Mouse (Mus musculus): ENCODE results near the gene Tomm70a.

Tomm70a gene

GRCm38 (mm10) chr16:57190390-57190789 is 68.9 kb downstream of the Tomm70a start:
- DNase-seq (ENCODE audit: low spot score in 2 of 2) = no peak

- DNase-seq (ENCODE audit: low spot score in 2 of 2) = no peak
Observed at GRCm38 (mm10) chr16:57191214-57191613, 69.7 kb downstream of the Tomm70a start.

- DNase-seq (ENCODE audit: low spot score in 2 of 2) = no peak
Observed at GRCm38 (mm10) chr16:57196590-57196989, 75.1 kb downstream of the Tomm70a start.

GRCm38 (mm10) chr16:57197281-57197680 is 75.8 kb downstream of the Tomm70a start:
- DNase-seq (ENCODE audit: low spot score in 2 of 2) = no peak
